Mouse (Mus musculus): ENCODE results near the gene Dstyk.

Gene Dstyk

GRCm38 (mm10) chr1:132417319-132418251, at the start of gene Dstyk:
TSS of gene Dstyk (plus strand) at chr1:132417555.
- DNase-seq (ENCODE audit: low spot score in 2 of 2) = peak; percentile 95

- DNase-seq (ENCODE audit: low spot score in 2 of 2) = peak; percentile 90
Measured at GRCm38 (mm10) chr1:132367692-132368506, 49.5 kb upstream of the Dstyk start.

GRCm38 (mm10) chr1:132370681-132371173, 46.6 kb upstream of the Dstyk start:
- DNase-seq (ENCODE audit: low spot score in 2 of 2) = peak in 1 of 2 experiments; percentile 56

GRCm38 (mm10) chr1:132371298-132372081, 45.9 kb upstream of the Dstyk start:
- DNase-seq (ENCODE audit: low spot score in 2 of 2) = no peak

GRCm38 (mm10) chr1:132372354-132372753, 45.0 kb upstream of the Dstyk start:
- DNase-seq (ENCODE audit: low spot score in 2 of 2) = no peak

GRCm38 (mm10) chr1:132372896-132373534, 44.3 kb upstream of the Dstyk start:
- DNase-seq (ENCODE audit: low spot score in 2 of 2) = no peak

- DNase-seq (ENCODE audit: low spot score in 2 of 2) = peak; percentile 52 to 68
Measured at GRCm38 (mm10) chr1:132374140-132374872, 43.0 kb upstream of the Dstyk start.

GRCm38 (mm10) chr1:132374873-132375244, 42.5 kb upstream of the Dstyk start:
- no peak for DNase-seq (ENCODE audit: low spot score in 2 of 2)

- peak in 1 of 2 experiments; percentile 47 for DNase-seq (ENCODE audit: low spot score in 2 of 2)
Measured at GRCm38 (mm10) chr1:132375256-132375655, 42.1 kb upstream of the Dstyk start.

- DNase-seq (ENCODE audit: low spot score in 2 of 2) = peak in 1 of 2 experiments; percentile 48
Measured at GRCm38 (mm10) chr1:132376211-132377054, 40.9 kb upstream of the Dstyk start.

GRCm38 (mm10) chr1:132377055-132377365, 40.3 kb upstream of the Dstyk start:
- no peak for DNase-seq (ENCODE audit: low spot score in 2 of 2)

- no peak for DNase-seq (ENCODE audit: low spot score in 2 of 2)
Measured at GRCm38 (mm10) chr1:132377811-132378210, 39.5 kb upstream of the Dstyk start.

GRCm38 (mm10) chr1:132380550-132381100, 36.7 kb upstream of the Dstyk start:
- DNase-seq (ENCODE audit: low spot score in 2 of 2) = no peak

GRCm38 (mm10) chr1:132381929-132382328, 35.4 kb upstream of the Dstyk start:
- no peak for DNase-seq (ENCODE audit: low spot score in 2 of 2)

- DNase-seq (ENCODE audit: low spot score in 2 of 2) = peak; percentile 19 to 79
Measured at GRCm38 (mm10) chr1:132384001-132384554, 33.3 kb upstream of the Dstyk start.

- peak in 1 of 2 experiments; percentile 32 for DNase-seq (ENCODE audit: low spot score in 2 of 2)
Measured at GRCm38 (mm10) chr1:132385266-132385665, 32.1 kb upstream of the Dstyk start.

- DNase-seq (ENCODE audit: low spot score in 2 of 2) = no peak
Measured at GRCm38 (mm10) chr1:132385711-132386110, 31.6 kb upstream of the Dstyk start.

GRCm38 (mm10) chr1:132386266-132386665, 31.1 kb upstream of the Dstyk start:
- peak in 1 of 2 experiments; percentile 74 for DNase-seq (ENCODE audit: low spot score in 2 of 2)

GRCm38 (mm10) chr1:132387943-132388342, 29.4 kb upstream of the Dstyk start:
- DNase-seq (ENCODE audit: low spot score in 2 of 2) = peak in 1 of 2 experiments; percentile 56
